ENCODE assay signal across 27 mouse cellular contexts in genomic region chr2:59793337-59793736, GRCm38 (mm10).
DNase-seq lines count a peak whose midpoint lies in the region; ATAC-seq lines count a peak whose summit lies in the region.
"Had no signal": no experiment of that assay in that cellular context is flagged by ENCODE, and none has a peak within 500 bp of the region (broad histone marks: within the 10 kb centered on the region; RNA-seq: fewer than 3 reads in every experiment).

No protein-coding gene starts in this region.

- no peak overlapping the region for H3K4me2 ChIP-seq in liver, embryonic 11.5 days
- H3K4me2 ChIP-seq: embryonic facial prominence, embryonic 13.5 days; forebrain, embryonic 15.5 days; kidney, embryonic 15.5 days; lung, embryonic 14.5 days; midbrain, embryonic 13.5 days; neural tube, embryonic 13.5 days; stomach, embryonic 15.5 days had no signal

- peak; percentile 71 for ATAC-seq in liver, embryonic 11.5 days (replicated peaks; ENCODE audit: low FRiP score)
- peak; percentile 93 for ATAC-seq in megakaryocyte-erythroid progenitor cell, adult 5-6 weeks (replicated peaks; ENCODE audit: low FRiP score, low TSS enrichment, poor library complexity, severe bottlenecking)
- ATAC-seq: activated CD4-positive, CD25-positive, alpha-beta regulatory T cell, adult 4 months; forebrain, embryonic 15.5 days; hindbrain, embryonic 16.5 days; midbrain, embryonic 13.5 days had no signal

- no peaks in the 10 kb centered on the region for H3K9me3 ChIP-seq in liver, embryonic 11.5 days (ENCODE audit: control insufficient read depth, low read length)
- H3K9me3 ChIP-seq: embryonic facial prominence, embryonic 13.5 days; forebrain, embryonic 10.5 days; forebrain, embryonic 15.5 days; kidney, embryonic 15.5 days; midbrain, embryonic 13.5 days; neural tube, embryonic 13.5 days; stomach, embryonic 15.5 days had no signal

- 0 out of 2 replicates have a peak, but pooled peaks cover 3% of the 10 kb centered on the region for H3K36me3 ChIP-seq in liver, embryonic 11.5 days (ENCODE audit: control insufficient read depth, insufficient read depth, low read length)
- H3K36me3 ChIP-seq: forebrain, embryonic 15.5 days had no signal

- no peak overlapping the region for H3K9ac ChIP-seq in liver, embryonic 11.5 days (ENCODE audit: low read depth, low read length)
- H3K9ac ChIP-seq: embryonic facial prominence, embryonic 13.5 days; forebrain, embryonic 15.5 days; kidney, embryonic 15.5 days; lung, embryonic 14.5 days; midbrain, embryonic 13.5 days; neural tube, embryonic 13.5 days; stomach, embryonic 15.5 days had no signal

- no peak overlapping the region for H3K27ac ChIP-seq in liver, embryonic 11.5 days (ENCODE audit: low read depth, low read length)
- H3K27ac ChIP-seq: embryonic facial prominence, embryonic 13.5 days; forebrain, embryonic 10.5 days; forebrain, embryonic 15.5 days; kidney, embryonic 15.5 days; midbrain, embryonic 13.5 days; neural tube, embryonic 13.5 days; stomach, embryonic 15.5 days had no signal

- intact Hi-C loops in left cerebral cortex, postnatal 4 days (cut with DNase I): no loop called here

- H3K27me3 ChIP-seq in liver, embryonic 11.5 days (replicated peaks; ENCODE audit: control insufficient read depth, insufficient read depth, low read length): no peaks in the 10 kb centered on the region
- H3K27me3 ChIP-seq: embryonic facial prominence, embryonic 13.5 days; forebrain, embryonic 15.5 days; kidney, embryonic 15.5 days; midbrain, embryonic 13.5 days; neural tube, embryonic 13.5 days; stomach, embryonic 15.5 days had no signal

- no peak overlapping the region for H3K4me3 ChIP-seq in liver, embryonic 11.5 days (ENCODE audit: low read depth, low read length)
- H3K4me3 ChIP-seq: embryonic facial prominence, embryonic 13.5 days; forebrain, embryonic 10.5 days; forebrain, embryonic 15.5 days; kidney, embryonic 15.5 days; midbrain, embryonic 13.5 days; neural tube, embryonic 13.5 days; stomach, embryonic 15.5 days had no signal

- peak; percentile 38 for DNase-seq in MEL-GATA-1-ER (ENCODE audit: extremely low read depth, low read depth)
- peak; percentile 29 for DNase-seq in c-Kit-positive CD71-positive TER-119-negative erythroid progenitor cells, embryonic 14.5 days (ENCODE audit: low read depth)
- no peak for DNase-seq in liver, embryonic 11.5 days (ENCODE audit: low spot score)
- no peak for DNase-seq in c-Kit-positive CD71-positive TER-119-positive erythroid progenitor cells, embryonic 14.5 days (ENCODE audit: low spot score)
- DNase-seq in left cerebral cortex, postnatal 4 days: no peak
- no peak for DNase-seq in ovary, postnatal 10 days (ENCODE audit: low spot score)
- DNase-seq: adrenal gland, postnatal 10 days; B cell, adult 2 months; cerebellum, adult 11-12 months; cerebellum, adult 9-11 months; heart, postnatal 14 days; kidney, adult 18-20 months; kidney, postnatal 36 days; lung, embryonic 14.5 days; lung, postnatal 14 days; right cerebral cortex, postnatal 14 days; thymus, postnatal 14 days had no signal

- peaks cover 9% of the 10 kb centered on the region for H3K4me1 ChIP-seq in liver, embryonic 11.5 days (replicated peaks; ENCODE audit: control insufficient read depth, insufficient read depth, low read length)
- H3K4me1 ChIP-seq: stomach, embryonic 15.5 days had no signal

- WGBS in liver, embryonic 11.5 days: 18% methylated on average over 9 of the region's 9 CpGs

Comparison
In these comparisons a context has a peak if more than half of its experiments do, and no peak if none do; other contexts are left out.
1. DNase-seq: peak in MEL-GATA-1-ER (single experiment) and c-Kit-positive CD71-positive TER-119-negative erythroid progenitor cells, embryonic 14.5 days (single experiment); none in liver, embryonic 11.5 days (single experiment), c-Kit-positive CD71-positive TER-119-positive erythroid progenitor cells, embryonic 14.5 days (single experiment), left cerebral cortex, postnatal 4 days (single experiment) and ovary, postnatal 10 days (single experiment).